Mouse (Mus musculus) erythroblast, embryonic 14.5 days (primary cell): ENCODE data around the gene Rhoc.

Experiments used
- GATA1 ChIP-seq: IDR thresholded peaks from 2 replicates; pipeline ENCODE4 v1.6.1; 2012; ENCODE audit warnings: low read length, inconsistent platforms, mixed read lengths
- TAL1 ChIP-seq: IDR thresholded peaks from 3 replicates; pipeline ENCODE4 v1.6.1; 2012; ENCODE audit warnings: low read length, inconsistent platforms, mixed read lengths

GRCm38 (mm10) chr3:104820426-104820825 is 32.3 kb downstream of the Rhoc start:
- TF ChIP-seq GATA1: no peak
- no peak for TF ChIP-seq TAL1
